Mouse (Mus musculus): ENCODE measurements around the gene 4933421I07Rik.

The 4933421I07Rik gene

DNA sequence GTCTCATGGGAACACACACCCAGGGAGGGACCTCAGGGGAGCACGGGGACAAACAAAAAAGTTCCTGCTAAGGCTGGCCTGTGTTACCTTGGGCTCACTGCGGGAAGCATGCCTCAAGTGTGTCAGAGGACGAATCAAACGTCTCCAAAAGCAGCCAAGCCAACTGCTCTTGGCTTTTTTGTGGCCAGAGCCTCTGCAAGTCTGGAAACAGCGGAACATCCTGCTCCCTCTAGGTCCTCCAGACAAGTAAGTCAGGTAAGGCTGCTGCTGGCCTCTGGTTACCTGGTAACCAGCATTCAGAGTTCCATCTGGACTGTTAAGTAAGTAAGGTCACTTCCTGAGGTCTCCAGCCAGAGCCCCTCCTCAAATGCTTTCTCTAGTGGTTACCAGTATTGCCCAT, at the start of gene 4933421I07Rik:
4933421I07Rik (minus strand) TSS at position 271 of the 400 bp plus-strand sequence.
- WGBS, result 77% methylated on average over 5 of the region's 5 CpGs

DNA sequence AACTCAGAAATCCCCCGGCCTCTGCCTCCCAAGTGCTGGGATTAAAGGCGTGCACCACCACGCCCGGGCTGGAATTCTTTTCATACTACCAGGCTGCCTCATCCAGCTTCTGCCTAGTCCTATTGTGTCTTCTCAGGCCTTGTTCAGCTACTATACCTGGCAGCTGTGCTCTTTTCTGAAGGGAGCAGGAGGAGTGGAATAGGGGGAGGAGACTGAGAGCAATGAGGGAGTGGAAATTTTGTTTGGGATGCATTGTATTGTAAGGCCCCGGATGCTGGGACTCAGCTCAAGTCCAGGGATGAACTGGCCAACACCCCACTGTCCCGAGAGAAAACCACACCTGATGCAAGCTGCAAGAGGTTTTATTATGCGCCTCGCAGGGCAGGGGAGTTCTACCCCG, 49.4 kb upstream of the 4933421I07Rik start:
- 96% methylated on average over 9 of the region's 9 CpGs for WGBS

DNA sequence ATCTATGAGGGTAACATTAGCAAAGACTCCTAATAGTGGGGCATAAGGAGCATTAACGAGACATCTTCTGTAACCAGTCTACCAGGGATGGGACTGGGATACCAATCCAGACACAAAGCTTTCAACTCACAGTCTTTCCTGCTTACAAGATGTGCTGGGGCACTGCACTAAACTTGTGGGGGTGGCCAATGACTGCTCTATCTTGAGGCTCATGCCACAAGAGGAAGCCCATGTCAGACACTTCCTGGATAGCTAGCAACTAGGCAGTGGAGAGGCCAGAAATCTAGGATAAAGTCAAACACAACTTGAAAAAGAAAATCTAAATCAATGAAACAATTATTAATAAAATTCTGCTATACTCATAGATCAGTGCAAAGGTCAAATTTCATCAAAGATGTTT, 48.3 kb upstream of the 4933421I07Rik start:
- 92% methylated on average over 1 of the region's 1 CpGs for whole genome bisulfite sequencing

DNA sequence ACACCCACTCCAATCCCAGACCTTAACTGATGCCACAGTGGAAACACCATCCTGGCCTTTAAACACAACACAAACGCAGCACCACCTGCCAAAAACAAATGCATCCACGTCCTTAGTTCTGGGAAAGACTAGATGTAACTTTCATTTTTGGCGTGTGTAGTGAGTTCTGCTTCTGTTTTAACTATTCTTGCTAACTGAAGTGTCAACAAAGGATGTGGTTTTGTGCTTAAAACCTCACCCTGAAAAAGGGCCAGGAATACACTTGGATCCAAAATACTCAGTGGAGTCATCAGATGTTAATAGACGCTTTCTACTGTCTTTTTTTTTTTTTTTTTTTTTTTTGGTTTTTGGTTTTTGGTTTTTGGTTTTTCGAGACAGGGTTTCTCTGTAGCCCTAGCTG, 42.9 kb upstream of the 4933421I07Rik start:
- 55% methylated on average over 5 of the region's 5 CpGs for WGBS

DNA sequence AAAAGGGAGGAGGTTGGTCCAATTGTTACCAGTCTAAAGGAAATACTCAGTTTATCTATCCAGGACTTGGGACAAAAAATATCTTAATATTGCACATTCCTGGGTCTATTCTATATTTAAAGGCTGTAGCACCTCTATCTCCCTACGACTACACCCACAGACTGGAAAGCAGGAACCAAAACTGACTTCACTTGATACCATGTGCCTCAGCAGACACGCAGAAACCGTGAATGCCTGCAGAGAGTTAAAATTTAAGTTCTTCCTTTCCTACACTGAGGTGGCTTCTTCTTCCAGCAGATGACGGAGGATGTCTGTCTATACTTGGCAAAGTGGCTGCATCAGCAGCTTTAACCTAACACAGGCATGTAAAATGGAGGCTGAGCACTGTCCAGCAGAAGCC, 42.4 kb upstream of the 4933421I07Rik start:
- 47% methylated on average over 4 of the region's 4 CpGs for WGBS

DNA sequence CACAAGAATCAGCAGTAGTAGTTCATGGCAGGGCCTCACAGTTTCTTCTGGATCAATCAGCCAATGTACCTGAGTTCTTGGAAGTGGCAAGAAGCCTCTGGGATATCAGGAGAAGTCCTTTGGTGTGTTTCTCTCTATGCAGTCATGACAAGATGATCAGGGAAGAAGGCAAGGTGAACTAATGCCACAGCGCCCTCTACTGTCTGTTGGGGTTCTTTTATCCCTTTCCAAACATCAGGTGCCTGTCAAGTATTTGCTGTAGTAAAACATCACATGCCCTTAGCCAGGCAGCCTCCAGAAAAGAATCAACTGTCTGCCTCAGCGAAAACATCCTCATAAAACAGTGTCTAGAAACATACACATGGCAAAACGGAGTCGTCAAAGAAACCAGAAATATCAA, 6.7 kb upstream of the 4933421I07Rik start:
- 67% methylated on average over 4 of the region's 4 CpGs for WGBS

DNA sequence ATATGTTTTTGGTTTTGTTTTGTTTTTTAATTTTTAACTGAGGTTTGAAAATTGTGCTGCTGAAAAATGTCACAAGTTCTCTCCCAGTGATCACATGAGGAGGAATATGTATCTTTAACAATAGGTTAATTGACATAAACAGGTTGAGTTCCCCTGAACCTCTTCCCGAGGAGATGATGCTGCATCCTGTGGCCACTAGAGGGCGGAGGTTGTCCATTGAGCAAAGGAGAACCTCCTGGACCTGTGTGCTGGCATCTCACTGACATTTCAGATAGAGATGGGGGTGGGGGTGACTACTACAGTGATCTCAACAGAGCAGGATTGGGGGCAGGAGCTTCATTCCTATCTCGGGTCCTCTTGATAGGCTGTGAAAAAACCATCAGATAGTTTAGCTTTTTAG, 2.7 kb upstream of the 4933421I07Rik start:
- 42% methylated on average over 3 of the region's 3 CpGs for WGBS

DNA sequence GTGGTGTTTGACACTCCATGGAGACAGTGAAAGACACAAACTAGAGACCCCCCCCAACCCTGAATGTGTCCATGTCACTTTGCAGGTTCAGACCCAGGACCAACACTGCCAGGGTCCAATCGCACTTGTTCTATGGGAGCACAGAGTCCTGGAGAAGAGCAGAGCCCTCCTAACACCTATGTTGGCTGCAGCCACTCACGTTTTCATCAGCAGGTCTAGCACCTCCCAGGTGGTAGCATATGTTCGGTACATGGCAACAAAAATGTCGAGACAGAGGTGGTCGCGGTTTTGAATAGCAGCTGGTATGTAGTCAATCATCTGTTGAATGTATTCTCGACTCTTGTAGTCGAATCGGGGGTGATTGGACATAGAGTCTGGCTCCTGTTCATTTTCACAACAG, 568 bp downstream of the 4933421I07Rik start:
- WGBS, result 88% methylated on average over 9 of the region's 9 CpGs

Data from cerebral cortex, adult 2 months (tissue).